Mouse (Mus musculus): Measurements from ENCODE around the gene Efcab5.

DNA sequence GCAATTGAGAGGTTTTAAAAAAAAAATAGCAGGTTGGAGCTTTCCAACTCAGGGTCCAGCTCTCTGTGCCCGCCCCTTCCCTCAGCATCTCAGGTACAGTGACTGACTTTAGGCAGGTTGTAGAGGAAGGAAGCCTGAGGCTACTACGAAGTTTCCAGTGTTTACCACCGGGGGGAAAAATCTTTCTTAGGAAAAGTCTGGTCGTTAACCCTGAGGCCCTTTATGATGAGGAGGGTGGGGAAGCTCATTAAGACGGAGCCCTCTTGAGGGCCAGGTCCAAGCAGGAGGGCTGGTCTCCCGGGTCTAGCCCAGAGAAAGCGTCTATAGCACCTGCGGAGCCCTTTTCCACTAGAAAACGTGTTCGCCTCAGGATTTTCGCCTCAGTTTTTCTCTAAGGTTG is 26.7 kb upstream of the Efcab5 start:
- TF ChIP-seq CHD2 (IDR thresholded peaks at IDR 0.05; ENCODE audit: low read depth, low read length) (no peak), MAFK (IDR thresholded peaks at IDR 0.05; ENCODE audit: insufficient read depth, low read depth, low read length) (no peak), HCFC1 (IDR thresholded peaks at IDR 0.05; ENCODE audit: borderline replicate concordance, insufficient read depth, low read length) (no peak), ZC3H11A (IDR thresholded peaks at IDR 0.05; ENCODE audit: borderline replicate concordance, low read depth, low read length) (no peak), ZNF384 (IDR thresholded peaks at IDR 0.05; ENCODE audit: low read depth, low read length) (no peak)
